Mouse (Mus musculus) CD8-positive naive resting alpha-beta T cell, adult 2 months (primary cell): ENCODE results near the gene Myod1.

Experiments used
- DNase-seq, 2 experiments: peaks; one replicate each; pipeline ENCODE4 v3.0.0; 2022; ENCODE audit warnings: low read depth in 2 of 2, low spot score in 2 of 2

The Myod1 gene

DNA sequence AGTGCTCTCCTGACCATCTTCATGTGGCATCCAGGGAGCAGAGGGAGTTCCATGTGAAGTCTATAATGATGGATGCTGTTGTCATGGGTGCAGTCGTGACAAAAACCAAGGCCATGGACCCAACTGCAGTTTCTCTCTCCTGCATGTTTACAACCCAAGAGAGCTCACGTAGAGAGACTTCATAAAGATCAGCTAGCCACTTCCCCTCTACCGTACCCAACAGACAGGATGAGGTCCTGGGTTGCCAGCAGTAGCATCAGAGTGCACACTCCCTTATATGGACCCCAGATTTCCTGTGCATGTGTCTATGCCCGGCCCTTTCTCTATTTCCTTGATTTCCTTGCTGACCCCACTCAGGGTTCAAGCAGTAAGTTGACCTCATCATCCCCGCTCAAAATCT lies 15.4 kb downstream of the Myod1 start:
- peak; percentile 56 to 59 for DNase-seq

- peak; percentile 75 to 78 for DNase-seq
Observed at GRCm38 (mm10) chr7:46393116-46393515, 16.8 kb downstream of the Myod1 start.

DNA sequence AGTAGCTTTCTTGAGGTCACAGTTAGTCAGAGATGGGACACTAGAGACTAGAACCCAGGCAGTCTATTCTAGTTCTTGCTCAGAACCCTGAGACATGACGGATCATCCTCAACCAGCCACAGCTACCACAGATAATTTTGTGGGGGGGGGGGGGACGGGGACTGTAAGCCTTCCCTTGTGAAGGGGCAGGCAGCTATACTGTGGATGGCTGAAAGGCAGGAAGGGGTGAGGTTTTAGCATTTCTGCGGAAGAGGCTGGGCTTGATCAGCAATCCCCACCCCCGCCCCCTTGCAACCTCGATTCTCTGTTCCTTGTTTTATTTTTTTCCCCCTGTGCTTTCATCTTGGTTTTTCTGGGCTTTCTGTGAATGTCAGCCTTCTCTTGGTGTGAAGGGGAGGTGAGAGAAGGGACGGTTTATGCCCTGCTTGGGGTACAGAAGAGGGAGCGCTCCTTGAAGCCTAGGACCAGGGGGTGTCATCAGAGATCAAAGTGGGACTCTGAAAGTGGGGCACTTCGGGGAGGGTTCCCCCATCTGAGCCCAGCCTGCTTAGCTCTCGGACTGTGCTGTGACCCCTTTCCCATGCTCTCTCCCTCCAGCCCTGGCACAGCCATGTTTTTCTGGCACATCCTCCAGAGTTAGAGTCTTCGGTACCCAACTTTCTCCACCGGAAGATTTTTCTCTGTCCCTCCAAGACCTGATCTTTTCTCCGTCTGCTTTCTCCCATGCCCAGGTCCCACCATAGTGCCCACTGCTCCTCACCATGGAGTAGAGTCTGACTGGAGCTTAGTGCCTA lies 17.6 kb downstream of the Myod1 start:
- no peak for DNase-seq

DNA sequence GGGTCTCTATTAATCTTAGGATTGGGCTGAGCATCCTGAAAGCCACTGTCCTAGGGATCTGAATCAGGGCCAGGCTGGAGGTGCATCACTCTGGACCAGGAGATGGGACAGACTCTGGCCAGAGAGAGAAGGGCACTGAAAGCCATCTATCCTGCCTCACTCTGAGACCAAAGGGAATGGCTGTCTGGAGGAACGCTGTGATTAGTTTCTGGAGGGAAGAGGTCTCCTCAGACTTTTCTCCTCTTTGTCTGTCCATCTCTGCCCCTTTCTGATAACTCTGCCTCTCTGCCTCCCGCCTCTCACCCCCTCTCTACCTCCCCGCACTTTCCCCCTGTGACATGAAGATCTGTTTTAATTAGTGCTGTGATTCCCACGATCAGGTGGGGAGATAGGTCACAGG lies 18.7 kb downstream of the Myod1 start:
- no peak for DNase-seq

- no peak for DNase-seq
Observed at GRCm38 (mm10) chr7:46395571-46395970, 19.3 kb downstream of the Myod1 start.

DNA sequence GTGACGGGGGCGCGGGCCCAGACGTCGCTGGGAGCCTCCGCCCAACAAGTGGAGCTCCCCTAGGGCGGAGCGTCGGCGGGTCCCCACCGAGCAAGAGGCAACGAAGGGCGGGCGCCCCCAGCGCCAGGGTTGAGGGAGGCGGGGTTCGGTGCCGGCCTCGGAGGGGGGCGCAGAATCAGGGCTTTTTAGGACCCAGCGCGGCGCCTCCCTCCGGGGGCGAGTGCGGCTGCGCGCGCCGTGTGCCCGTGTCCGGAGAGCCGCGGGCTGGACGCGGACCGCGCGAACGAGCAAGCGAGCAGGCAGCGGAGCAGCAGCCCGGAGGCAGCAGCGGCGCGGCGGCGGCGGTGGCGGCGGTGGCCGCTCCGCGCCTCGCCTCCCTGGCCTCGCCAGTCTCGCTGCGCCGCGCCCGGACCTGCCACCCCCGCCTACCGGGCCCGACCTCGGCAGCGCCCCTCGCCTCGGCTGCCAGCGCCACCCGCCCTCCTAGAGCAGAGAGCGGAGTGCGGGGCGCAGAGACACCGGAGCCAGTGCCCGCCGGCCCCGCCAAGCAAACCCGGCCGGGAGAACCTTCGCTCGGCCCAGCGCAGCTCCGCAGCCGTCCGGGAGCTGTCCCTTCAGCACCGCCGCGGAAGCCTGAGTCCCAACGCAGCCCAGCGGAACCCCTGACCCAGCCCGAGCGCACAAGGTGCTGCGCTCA lies 20.1 kb downstream of the Myod1 start, which contains the start of gene Kcnc1:
Gene Kcnc1 (plus strand): TSS at position 267 of the 697 bp plus-strand sequence.
- DNase-seq = peak; percentile 76 to 77

GRCm38 (mm10) chr7:46396928-46397731 lies 20.9 kb downstream of the Myod1 start:
- peak; percentile 29 to 49 for DNase-seq

GRCm38 (mm10) chr7:46397732-46398333 lies 21.6 kb downstream of the Myod1 start:
- DNase-seq = no peak

- DNase-seq = no peak
Observed at GRCm38 (mm10) chr7:46398612-46399011, 22.3 kb downstream of the Myod1 start.

- no peak for DNase-seq
Observed at GRCm38 (mm10) chr7:46399676-46400075, 23.4 kb downstream of the Myod1 start.

DNA sequence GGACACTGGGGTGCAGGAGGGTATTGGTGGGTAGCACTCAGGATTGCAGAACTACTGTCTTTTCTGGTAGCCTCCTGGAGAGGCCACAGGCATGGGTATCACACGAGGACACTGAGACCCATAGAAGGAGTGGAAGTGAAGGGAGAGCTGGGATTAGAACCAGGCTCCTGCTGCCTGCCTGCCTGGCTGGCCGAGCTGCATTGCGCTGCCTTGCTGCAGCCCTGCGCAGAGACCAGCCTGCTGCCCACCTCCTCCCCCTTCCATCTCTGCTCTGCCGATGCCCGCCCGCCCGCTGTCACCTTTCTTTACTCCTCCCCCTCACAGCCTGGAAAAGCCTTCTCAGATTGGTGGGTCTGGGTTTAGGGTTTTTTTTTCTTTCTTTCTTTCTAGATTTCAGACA lies 24.1 kb downstream of the Myod1 start:
- DNase-seq = no peak

DNA sequence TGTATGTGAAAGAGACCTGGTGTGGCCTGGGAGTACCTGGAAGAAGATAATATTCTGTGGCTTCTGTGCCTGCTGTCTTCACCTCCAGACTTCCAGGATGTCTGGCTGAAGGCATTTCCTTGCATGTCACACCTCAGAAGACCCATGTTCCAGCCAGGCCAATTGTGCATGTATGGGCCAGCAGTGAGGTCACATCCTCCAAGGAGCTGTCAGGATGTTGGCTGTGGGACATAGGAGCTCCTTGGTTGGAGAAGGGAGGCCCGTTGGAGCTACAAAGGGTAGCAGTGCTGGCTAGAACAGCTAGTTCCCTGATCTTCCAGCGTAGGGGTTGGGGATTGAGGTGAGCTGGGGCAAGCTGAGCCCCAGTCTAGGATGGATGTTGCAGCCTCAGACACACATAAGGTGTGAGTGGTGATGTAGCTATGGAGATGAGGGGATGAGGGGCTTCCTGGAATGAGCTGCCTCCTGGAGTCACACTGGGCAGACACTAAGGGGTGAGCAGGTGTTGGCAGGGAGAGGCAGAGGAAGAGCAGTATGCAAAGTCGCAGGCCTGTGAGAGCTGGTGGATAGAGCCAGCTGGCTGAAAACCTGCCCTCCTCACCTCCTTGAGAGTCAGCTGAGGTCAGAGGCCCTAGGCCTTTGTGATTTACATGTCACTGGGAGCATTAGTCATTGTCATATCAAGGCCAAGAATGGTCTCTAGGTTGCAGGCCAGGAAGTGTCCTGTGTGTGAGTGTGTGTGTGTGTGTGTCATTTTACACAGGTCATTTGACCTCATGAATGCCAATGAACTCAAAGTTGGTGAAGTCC lies 25.3 kb downstream of the Myod1 start:
- DNase-seq = no peak

GRCm38 (mm10) chr7:46403616-46404485 lies 27.6 kb downstream of the Myod1 start:
- no peak for DNase-seq

DNA sequence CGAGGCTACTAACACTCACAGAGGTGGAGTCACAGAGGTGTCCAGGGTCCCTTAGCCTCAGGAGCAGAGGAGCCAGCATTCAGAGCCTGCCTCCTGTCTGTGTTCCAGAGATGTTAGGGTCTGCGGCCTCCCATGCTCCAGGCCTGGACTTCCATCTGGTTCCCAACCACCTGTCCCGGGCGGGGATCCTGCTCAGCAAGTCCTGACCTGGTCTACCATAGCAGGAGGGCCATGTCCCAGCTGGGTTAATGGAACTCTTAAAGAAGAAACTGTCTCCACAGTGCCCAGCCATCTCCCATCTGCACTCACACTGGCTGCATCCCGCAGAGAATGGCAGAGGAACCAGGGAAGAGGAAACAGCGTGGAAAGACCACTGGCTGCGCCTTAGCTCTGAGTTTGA lies 28.5 kb downstream of the Myod1 start:
- no peak for DNase-seq

- no peak for DNase-seq
Observed at GRCm38 (mm10) chr7:46408606-46409005, 32.3 kb downstream of the Myod1 start.

- DNase-seq = no peak
Observed at GRCm38 (mm10) chr7:46409204-46409789, 33.0 kb downstream of the Myod1 start.

GRCm38 (mm10) chr7:46410727-46411126 lies 34.5 kb downstream of the Myod1 start:
- no peak for DNase-seq

DNA sequence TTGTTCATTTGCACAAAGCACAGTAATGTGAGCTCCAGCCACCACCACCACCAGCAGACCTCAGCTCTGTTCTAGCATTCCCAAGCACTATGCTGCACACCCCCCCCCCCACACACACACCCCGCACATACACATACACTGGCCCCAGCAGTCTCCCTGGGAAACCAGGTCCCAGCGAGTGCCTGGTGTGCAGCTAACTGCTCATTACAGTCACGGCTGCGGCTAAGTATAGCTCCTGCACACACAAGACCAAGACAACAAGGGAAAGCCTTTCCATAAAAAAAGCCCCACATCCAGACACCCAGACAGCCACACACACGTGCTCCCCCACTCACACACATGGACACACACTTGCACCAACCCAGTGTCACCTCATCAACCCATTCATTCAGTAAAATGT lies 36.5 kb downstream of the Myod1 start:
- DNase-seq = no peak
